In the genomic region with DNA sequence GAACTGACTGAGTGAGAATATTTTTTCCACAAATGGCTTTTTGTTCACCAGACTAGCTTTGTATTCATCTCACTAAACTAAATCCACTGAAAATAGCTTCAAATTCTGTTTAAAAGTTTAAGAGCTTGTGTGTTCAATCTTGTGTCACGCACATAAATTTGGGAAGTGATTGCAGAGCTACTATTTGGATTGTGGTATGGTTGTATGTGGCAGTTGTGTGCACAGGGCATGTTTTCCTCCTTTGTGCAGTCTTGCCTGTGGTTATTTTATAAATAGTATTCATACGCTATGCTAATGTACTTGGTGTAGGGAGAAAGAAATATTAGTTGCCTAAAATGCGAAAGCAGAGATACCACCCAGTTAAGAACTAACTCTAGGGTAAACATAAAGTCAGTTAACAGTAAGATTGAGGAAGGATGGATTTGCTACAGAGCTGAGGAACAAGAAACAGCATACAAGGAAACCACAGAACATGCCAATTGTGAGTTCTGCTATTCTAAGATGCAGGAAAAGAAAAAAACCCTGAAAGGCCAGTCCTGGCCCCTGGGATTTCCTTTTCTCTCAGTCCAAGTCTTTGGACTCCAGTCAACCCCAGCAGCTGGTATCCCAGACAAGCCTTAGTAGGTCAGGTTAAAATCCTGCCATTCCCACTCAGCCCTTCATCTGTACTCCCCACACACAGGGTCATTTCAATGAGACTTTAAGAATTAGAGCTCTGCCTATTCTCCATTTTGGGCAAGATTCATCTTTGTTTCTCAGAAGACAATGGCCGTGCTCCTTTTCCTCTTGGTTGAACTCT, we compare ENCODE assay signal across 14 mouse cellular contexts.
DNase-seq lines count a peak whose midpoint lies in the region; ATAC-seq and TF ChIP-seq lines count a peak whose summit lies in the region.
"Had no signal": no experiment of that assay in that cellular context is flagged by ENCODE, and none has a peak within 500 bp of the region (broad histone marks: within the 10 kb centered on the region; RNA-seq: fewer than 3 reads in every experiment).

No protein-coding gene starts in this region.

- H3K36me3 ChIP-seq in hindbrain, embryonic 16.5 days (ENCODE audit: control insufficient read depth, insufficient read depth, low read length): no peaks in the 10 kb centered on the region
- H3K36me3 ChIP-seq in hindbrain, embryonic 13.5 days: no peaks in the 10 kb centered on the region
- H3K36me3 ChIP-seq: embryonic facial prominence, embryonic 12.5 days; G1E; neural tube, embryonic 12.5 days had no signal

- H3K27ac ChIP-seq in cerebellum, adult 2 months (ENCODE audit: insufficient read depth, low read length): no peak overlapping the region
- no peak overlapping the region for H3K27ac ChIP-seq in hindbrain, embryonic 16.5 days (ENCODE audit: low read depth, low read length)
- no peak overlapping the region for H3K27ac ChIP-seq in hindbrain, embryonic 13.5 days
- H3K27ac ChIP-seq: embryonic facial prominence, embryonic 12.5 days; neural tube, embryonic 12.5 days had no signal

- H3K4me1 ChIP-seq in cerebellum, adult 2 months (ENCODE audit: control insufficient read depth, insufficient read depth, low read length): no peaks in the 10 kb centered on the region
- no peaks in the 10 kb centered on the region for H3K4me1 ChIP-seq in hindbrain, embryonic 16.5 days (ENCODE audit: control insufficient read depth, insufficient read depth, low read depth, low read length)
- H3K4me1 ChIP-seq in hindbrain, embryonic 13.5 days (replicated peaks): no peaks in the 10 kb centered on the region
- H3K4me1 ChIP-seq: embryonic facial prominence, embryonic 12.5 days; neural tube, embryonic 12.5 days had no signal

- H3K9me3 ChIP-seq in hindbrain, embryonic 16.5 days (ENCODE audit: control insufficient read depth, low read length): no peaks in the 10 kb centered on the region
- no peaks in the 10 kb centered on the region for H3K9me3 ChIP-seq in hindbrain, embryonic 13.5 days
- H3K9me3 ChIP-seq: embryonic facial prominence, embryonic 12.5 days; G1E; neural tube, embryonic 12.5 days had no signal

- TF ChIP-seq CTCF in cerebellum, adult 2 months (IDR thresholded peaks at IDR 0.05; ENCODE audit: borderline replicate concordance, insufficient read depth, low read depth, low read length): no peak

- no peaks in the 10 kb centered on the region for H3K27me3 ChIP-seq in cerebellum, adult 2 months (ENCODE audit: control insufficient read depth, insufficient read depth, low read length)
- no peaks in the 10 kb centered on the region for H3K27me3 ChIP-seq in hindbrain, embryonic 16.5 days (replicated peaks; ENCODE audit: control insufficient read depth, insufficient read depth, low read length)
- no peaks in the 10 kb centered on the region for H3K27me3 ChIP-seq in hindbrain, embryonic 13.5 days
- H3K27me3 ChIP-seq: embryonic facial prominence, embryonic 12.5 days; neural tube, embryonic 12.5 days had no signal

- no peak for TF ChIP-seq POLR2A in cerebellum, adult 2 months (IDR thresholded peaks at IDR 0.05; ENCODE audit: borderline replicate concordance, insufficient read depth, low read length)

- 70% methylated on average over 4 of the region's 4 CpGs for WGBS in cerebellum, adult 2 months
- 82% methylated on average over 4 of the region's 4 CpGs for whole genome bisulfite sequencing in hindbrain, embryonic 16.5 days
- 90% methylated on average over 4 of the region's 4 CpGs for WGBS in hindbrain, embryonic 13.5 days

- ATAC-seq in hindbrain, embryonic 16.5 days: peak; percentile 76; the same call in 1 of the 2 replicates
- no peak for ATAC-seq in hindbrain, embryonic 13.5 days (ENCODE audit: low FRiP score)
- ATAC-seq: activated CD4-positive, CD25-positive, alpha-beta regulatory T cell, adult 4 months had no signal

- no peak overlapping the region for H3K9ac ChIP-seq in hindbrain, embryonic 16.5 days (ENCODE audit: low read depth, low read length)
- no peak overlapping the region for H3K9ac ChIP-seq in hindbrain, embryonic 13.5 days
- H3K9ac ChIP-seq: embryonic facial prominence, embryonic 12.5 days; neural tube, embryonic 12.5 days had no signal

- no peak overlapping the region for H3K4me3 ChIP-seq in cerebellum, adult 2 months (replicated peaks; ENCODE audit: insufficient read depth, low read depth, low read length)
- no peak overlapping the region for H3K4me3 ChIP-seq in hindbrain, embryonic 16.5 days (ENCODE audit: low read length)
- no peak overlapping the region for H3K4me3 ChIP-seq in hindbrain, embryonic 13.5 days
- H3K4me3 ChIP-seq: embryonic facial prominence, embryonic 12.5 days; neural tube, embryonic 12.5 days had no signal

- no peak overlapping the region for H3K4me2 ChIP-seq in hindbrain, embryonic 16.5 days (ENCODE audit: low read length)
- H3K4me2 ChIP-seq in hindbrain, embryonic 13.5 days: no peak overlapping the region
- H3K4me2 ChIP-seq: embryonic facial prominence, embryonic 12.5 days; neural tube, embryonic 12.5 days had no signal

- peak; percentile 49 to 63 for DNase-seq in cerebellum, postnatal 10 days
- DNase-seq in cerebellum, adult 2 months: no peak
- peak; percentile 11 for DNase-seq in brain, adult 2 months (ENCODE audit: low read depth, low spot score)
- peak; percentile 11 to 42 for DNase-seq in layer of hippocampus, postnatal 14 days (ENCODE audit: low spot score in 2 of 2)
- no peak for DNase-seq in urinary bladder, postnatal 4 days (ENCODE audit: low spot score in 2 of 2)
- DNase-seq in kidney, adult 8-10 months: no peak
- DNase-seq: kidney, adult 2 months; right cerebral cortex, postnatal 25 days had no signal

Comparison
In these comparisons a context has a peak if more than half of its experiments do, and no peak if none do; other contexts are left out.
1. DNase-seq: peak in cerebellum, postnatal 10 days (2 of 2), brain, adult 2 months (single experiment) and layer of hippocampus, postnatal 14 days (2 of 2); none in cerebellum, adult 2 months (0 of 2), urinary bladder, postnatal 4 days (0 of 2) and kidney, adult 8-10 months (0 of 2).